Mouse (Mus musculus) olfactory bulb, adult 2 months (tissue): ENCODE data around the gene Blnk. TPM values are rescaled to one million over a fixed set of nuclear protein-coding genes. Genes with fewer than 3 reads are reported as not detected.

ENCODE experiments used
- H3K27ac ChIP-seq: fragments of 200-500 bp; 2 replicates; pipeline ENCODE4 v1.5.1; 2012; ENCODE audit warnings: low read depth, low read length; ENCODE audit not compliant: insufficient read depth
- H3K4me1 ChIP-seq: fragments of 200-500 bp; 2 replicates; pipeline ENCODE4 v1.6.1; 2012; ENCODE audit warnings: low read length; ENCODE audit not compliant: control insufficient read depth, insufficient read depth
- H3K4me3 ChIP-seq: fragments of 200-500 bp; 2 replicates; pipeline ENCODE4 v1.5.1; 2012; ENCODE audit warnings: mild to moderate bottlenecking, low read depth, low read length, moderate library complexity; ENCODE audit not compliant: insufficient read depth
- CTCF ChIP-seq: fragments of 200-500 bp; IDR thresholded peaks from 2 replicates; pipeline ENCODE4 v1.5.1; 2012; ENCODE audit warnings: low read depth, mild to moderate bottlenecking, low read length, moderate library complexity; ENCODE audit not compliant: insufficient read depth
- POLR2A ChIP-seq: fragments of 200-500 bp; IDR thresholded peaks from 2 replicates; pipeline ENCODE4 v1.6.1; 2012; ENCODE audit warnings: mild to moderate bottlenecking, low read depth, low read length, moderate library complexity; ENCODE audit not compliant: insufficient read depth
- WGBS: fragments of 180-500 bp; shearing (Covaris S2); methylation state at CpG from one replicate; pipeline ENCODE4 v1.1.7; 2018; 5-methylcytosine and 5-hydroxymethylcytosine counted together
- polyA plus RNA-seq: library from polyadenylated mRNA; stranded (reverse); fragments of >200 nt; gene quantifications from 2 replicates; pipeline ENCODE4 v1.2.4, GENCODE M21; 2012; ENCODE audit warnings: low replicate concordance; ENCODE audit not compliant: missing spikeins, insufficient read depth, insufficient read length

Gene Blnk
- polyA plus RNA-seq, 1 experiment: not detected

DNA sequence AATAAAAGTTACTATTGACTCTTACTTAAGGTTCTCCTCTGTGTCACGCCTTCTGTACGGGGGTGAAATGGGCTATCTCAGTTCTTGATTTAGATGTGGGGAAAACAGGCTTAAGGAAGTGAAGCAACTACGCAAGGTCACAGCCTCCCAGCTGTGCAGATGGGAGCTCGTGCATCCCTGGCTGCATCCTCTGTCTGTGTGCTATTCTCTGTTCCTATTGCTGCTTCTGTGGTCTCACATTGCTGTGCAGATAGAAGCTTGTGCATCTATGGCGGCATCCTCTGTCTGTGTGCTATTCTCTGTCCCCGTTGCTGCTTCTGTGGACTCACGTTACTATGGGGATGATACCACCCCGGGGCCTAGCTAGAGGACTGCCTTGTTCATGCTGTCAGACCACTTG, 32.2 kb upstream of the Blnk start:
- Histone ChIP-seq H3K4me3 (no peak overlapping the region), H3K27ac (no peak overlapping the region), H3K4me1 (peaks cover 8% of the 10 kb centered on the region; the same call in 1 of the 2 replicates)
- WGBS: 76% methylated on average over 8 of the region's 8 CpGs
- TF ChIP-seq POLR2A (no peak), CTCF (no peak)

DNA sequence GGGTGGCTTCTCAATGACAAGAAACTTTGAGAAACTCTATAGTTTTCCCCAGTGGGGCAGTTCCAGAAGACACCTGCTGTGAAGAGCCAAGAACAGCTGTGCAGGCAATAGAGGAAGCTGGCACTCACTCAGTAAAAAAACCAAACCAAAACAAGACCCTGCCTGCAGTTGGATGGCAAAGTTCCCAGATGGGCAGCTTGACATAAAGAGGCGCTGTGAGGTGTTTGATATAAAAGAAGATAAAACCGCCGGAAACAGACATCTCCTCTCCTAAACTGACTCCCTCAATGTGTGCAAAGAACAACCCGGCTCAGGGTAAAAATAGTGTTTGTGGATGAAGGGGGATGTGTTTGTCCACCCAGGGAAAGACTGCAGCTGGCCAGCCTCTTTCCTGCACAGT, 27.9 kb upstream of the Blnk start:
- H3K27ac ChIP-seq: 0 out of 2 replicates have a peak overlapping the region, but pooled peaks have one; percentile 26
- TF ChIP-seq CTCF (no peak), POLR2A (no peak)

GRCm38 (mm10) chr19:41020537-41020936, 26.2 kb upstream of the Blnk start:
- Histone ChIP-seq H3K4me1 (peaks cover 12% of the 10 kb centered on the region; the same call in 1 of the 2 replicates), H3K4me3 (no peak overlapping the region), H3K27ac (no peak overlapping the region)
- 69% methylated on average over 3 of the region's 3 CpGs for WGBS
- TF ChIP-seq POLR2A: no peak
- no peak for TF ChIP-seq CTCF

More for the DNA sequence above, 27.9 kb upstream of the Blnk start:
- 37% methylated on average over 4 of the region's 4 CpGs for WGBS
- Histone ChIP-seq H3K4me1 (peaks cover 9% of the 10 kb centered on the region; the same call in 1 of the 2 replicates), H3K4me3 (no peak overlapping the region)

DNA sequence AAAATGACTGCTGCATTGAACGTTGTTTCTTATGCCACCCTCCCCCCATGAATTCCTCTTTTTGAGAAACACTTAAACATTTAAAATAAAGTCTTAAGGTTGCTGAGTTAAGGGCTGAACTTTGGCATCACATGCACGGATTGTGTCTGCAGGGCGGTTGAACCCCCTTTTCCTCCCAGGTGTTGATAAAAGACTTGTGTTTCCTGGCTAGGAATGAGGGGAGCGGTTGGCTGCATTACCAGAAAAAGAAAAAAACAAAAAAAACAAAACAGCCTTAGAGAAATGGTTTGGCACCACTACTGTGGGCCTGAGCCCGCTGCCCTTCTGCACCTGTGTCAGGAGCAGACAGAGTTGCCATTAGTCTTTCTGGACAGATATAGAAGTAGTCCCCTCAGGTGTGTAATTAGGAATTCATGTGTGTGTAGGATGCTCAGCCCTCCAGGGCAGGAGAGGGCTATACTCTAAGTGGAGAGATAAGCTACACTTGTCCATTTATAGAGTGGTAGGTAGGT, 24.9 kb upstream of the Blnk start:
- peaks cover 12% of the 10 kb centered on the region; the same call in 1 of the 2 replicates for H3K4me1 ChIP-seq
- WGBS: 86% methylated on average over 5 of the region's 5 CpGs
- TF ChIP-seq CTCF: no peak
- TF ChIP-seq POLR2A: no peak
- H3K4me3 ChIP-seq: no peak overlapping the region
- no peak overlapping the region for H3K27ac ChIP-seq

GRCm38 (mm10) chr19:41015951-41016716, 21.8 kb upstream of the Blnk start:
- Histone ChIP-seq H3K27ac (no peak overlapping the region), H3K4me3 (no peak overlapping the region), H3K4me1 (peaks cover 9% of the 10 kb centered on the region; the same call in 1 of the 2 replicates)
- 13% methylated on average over 14 of the region's 14 CpGs for WGBS
- TF ChIP-seq POLR2A: no peak
- peak; percentile 44; the same call in 1 of the 2 replicates for TF ChIP-seq CTCF

DNA sequence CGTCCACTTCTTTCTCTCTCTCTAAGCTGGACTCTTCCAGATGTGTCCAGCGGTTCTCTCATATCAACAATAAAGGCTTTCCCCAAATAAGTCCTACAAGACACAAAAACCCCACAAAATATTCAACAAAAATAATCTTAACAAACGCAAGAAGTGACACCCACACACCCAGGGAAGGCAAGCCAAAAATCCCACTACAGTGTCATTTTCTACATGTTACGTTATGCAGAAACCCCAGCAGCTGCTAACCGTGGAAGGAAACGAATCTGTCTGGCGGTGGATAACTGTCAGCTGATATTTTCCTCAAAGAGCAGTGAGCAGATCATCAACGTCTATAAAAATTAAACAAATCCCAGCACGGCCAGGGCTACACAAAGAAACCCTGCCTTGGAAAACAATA, 19.7 kb upstream of the Blnk start:
- H3K4me1 ChIP-seq: peaks cover 9% of the 10 kb centered on the region; the same call in 1 of the 2 replicates
- no peak overlapping the region for H3K4me3 ChIP-seq
- 26% methylated on average over 9 of the region's 9 CpGs for WGBS
- no peak overlapping the region for H3K27ac ChIP-seq
- no peak for TF ChIP-seq POLR2A
- TF ChIP-seq CTCF: no peak

GRCm38 (mm10) chr19:41013591-41013990, 19.3 kb upstream of the Blnk start:
- Histone ChIP-seq H3K4me1 (peaks cover 9% of the 10 kb centered on the region; the same call in 1 of the 2 replicates), H3K4me3 (no peak overlapping the region), H3K27ac (no peak overlapping the region)
- 21% methylated on average over 5 of the region's 5 CpGs for WGBS
- TF ChIP-seq CTCF (no peak), POLR2A (no peak)

DNA sequence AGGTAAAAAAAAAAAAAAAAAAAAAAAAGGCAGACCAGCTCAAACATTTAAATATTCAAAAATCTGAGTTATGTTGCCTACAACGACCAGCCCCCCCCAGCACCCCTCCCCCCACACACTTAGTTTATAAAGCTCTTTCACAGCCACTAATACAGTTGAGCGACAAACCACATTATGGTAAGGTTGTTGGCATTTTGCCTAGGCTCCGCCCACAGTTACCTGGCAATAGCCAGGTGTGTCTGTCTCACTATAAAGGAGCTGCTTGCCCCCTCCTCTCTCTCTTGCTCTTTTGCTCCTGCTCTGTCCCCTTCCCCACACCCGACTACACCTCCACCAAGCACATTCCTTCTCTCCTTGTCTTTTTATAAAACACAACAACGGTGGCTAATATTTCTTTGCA, 17.3 kb upstream of the Blnk start:
- WGBS: 31% methylated on average over 5 of the region's 5 CpGs
- H3K4me3 ChIP-seq: no peak overlapping the region
- no peak for TF ChIP-seq CTCF
- no peak for TF ChIP-seq POLR2A
- no peak overlapping the region for H3K27ac ChIP-seq
- H3K4me1 ChIP-seq: peaks cover 9% of the 10 kb centered on the region; the same call in 1 of the 2 replicates

- TF ChIP-seq CTCF (no peak), POLR2A (no peak)
Observed at GRCm38 (mm10) chr19:41008674-41009395, 14.5 kb upstream of the Blnk start.

More at GRCm38 (mm10) chr19:41008674-41009395, 14.5 kb upstream of the Blnk start:
- WGBS: 92% methylated on average over 5 of the region's 5 CpGs
- Histone ChIP-seq H3K27ac (no peak overlapping the region), H3K4me3 (no peak overlapping the region), H3K4me1 (peaks cover 5% of the 10 kb centered on the region; the same call in 1 of the 2 replicates)
